Mouse (Mus musculus) C2C12 (cell line): ENCODE data around the gene Bckdhb. TPM values are rescaled to one million over a fixed set of nuclear protein-coding genes. Genes with fewer than 3 reads are reported as not detected.

Source experiments
- H3K27me3 ChIP-seq: one replicate; pipeline ENCODE4 v1.6.1; 2011; ENCODE audit not compliant: control insufficient read depth, insufficient read depth, insufficient read length
- H3K36me3 ChIP-seq: one replicate; pipeline ENCODE4 v1.6.1; 2011; ENCODE audit not compliant: control insufficient read depth, insufficient read depth
- H3K4me3 ChIP-seq: one replicate; pipeline ENCODE4 v1.5.1; 2011; ENCODE audit warnings: mild to moderate bottlenecking, control low read depth; ENCODE audit not compliant: poor library complexity, insufficient read depth, severe bottlenecking
- H3K79me2 ChIP-seq: one replicate; pipeline ENCODE4 v1.6.1; 2011; ENCODE audit not compliant: control insufficient read depth, insufficient read depth
- H3K79me3 ChIP-seq: one replicate; pipeline ENCODE4 v1.6.1; 2011; ENCODE audit warnings: low read depth, control low read depth
- H3ac ChIP-seq: one replicate; pipeline ENCODE3; 2011; ENCODE audit warnings: low read depth; ENCODE audit not compliant: control insufficient read depth, insufficient read length
- CEBPB ChIP-seq: IDR thresholded peaks from one replicate; pipeline ENCODE4 v1.6.1; 2011; ENCODE audit warnings: low read depth, mild to moderate bottlenecking, control low read depth, moderate library complexity
- CTCF ChIP-seq: IDR thresholded peaks from one replicate; pipeline ENCODE4 v1.5.1; 2011; ENCODE audit not compliant: control insufficient read depth, insufficient read depth, insufficient read length
- FOSL1 ChIP-seq: IDR thresholded peaks from one replicate; pipeline ENCODE4 v1.8.0; 2011; ENCODE audit warnings: mild to moderate bottlenecking, low read length; ENCODE audit not compliant: poor library complexity, insufficient read depth, severe bottlenecking
- MAX ChIP-seq: IDR thresholded peaks from one replicate; pipeline ENCODE4 v1.6.1; 2011; ENCODE audit warnings: mild to moderate bottlenecking, control low read depth
- MYOD1 ChIP-seq: IDR thresholded peaks from one replicate; pipeline ENCODE4 v1.6.1; 2011; ENCODE audit warnings: low read depth; ENCODE audit not compliant: control insufficient read depth, insufficient read length
- MYOG ChIP-seq: IDR thresholded peaks from one replicate; pipeline ENCODE4 v1.6.1; 2011; ENCODE audit not compliant: control insufficient read depth, insufficient read length; ENCODE audit errors: extremely low read depth
- USF1 ChIP-seq: IDR thresholded peaks from one replicate; pipeline ENCODE4 v1.6.1; 2011; ENCODE audit warnings: low read depth, mild to moderate bottlenecking, control low read depth, moderate library complexity
- polyA plus RNA-seq: library from polyadenylated mRNA; unstranded; fragments of >200 nt; fragmentation: generic; extraction: Trizol; gene quantifications from one replicate; pipeline ENCODE4 v1.2.1, GENCODE M21; 2012; ENCODE audit warnings: missing spikeins

Bckdhb gene
- polyA plus RNA-seq, 1 experiment, result 1.8 TPM

DNA sequence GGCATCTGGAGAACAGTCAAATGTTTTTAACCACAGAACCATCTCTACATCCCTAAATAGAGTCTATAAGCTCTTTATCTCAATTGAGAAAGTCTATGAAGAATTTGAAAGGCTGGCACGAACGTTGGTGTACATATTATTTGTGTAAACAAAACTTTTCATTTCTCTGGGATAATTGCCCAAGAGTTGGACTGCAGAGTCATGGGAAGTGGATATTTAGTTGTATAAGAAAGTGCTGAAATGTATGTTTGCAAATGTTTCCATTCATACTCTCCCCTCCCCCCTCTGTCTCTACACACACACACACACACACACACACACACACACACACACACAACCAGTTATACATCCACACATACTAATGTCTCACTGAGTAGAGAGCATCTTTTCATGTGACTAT, 181.5 kb downstream of the Bckdhb start:
- Histone ChIP-seq H3K79me3 (no peaks in the 10 kb centered on the region), H3K36me3 (no peaks in the 10 kb centered on the region), H3ac (no peak overlapping the region), H3K27me3 (peaks cover 4% of the 10 kb centered on the region), H3K4me3 (no peak overlapping the region), H3K79me2 (no peaks in the 10 kb centered on the region)
- TF ChIP-seq CEBPB (no peak), MYOG (no peak), MYOD1 (no peak), MAX (no peak), FOSL1 (no peak), CTCF (no peak)

DNA sequence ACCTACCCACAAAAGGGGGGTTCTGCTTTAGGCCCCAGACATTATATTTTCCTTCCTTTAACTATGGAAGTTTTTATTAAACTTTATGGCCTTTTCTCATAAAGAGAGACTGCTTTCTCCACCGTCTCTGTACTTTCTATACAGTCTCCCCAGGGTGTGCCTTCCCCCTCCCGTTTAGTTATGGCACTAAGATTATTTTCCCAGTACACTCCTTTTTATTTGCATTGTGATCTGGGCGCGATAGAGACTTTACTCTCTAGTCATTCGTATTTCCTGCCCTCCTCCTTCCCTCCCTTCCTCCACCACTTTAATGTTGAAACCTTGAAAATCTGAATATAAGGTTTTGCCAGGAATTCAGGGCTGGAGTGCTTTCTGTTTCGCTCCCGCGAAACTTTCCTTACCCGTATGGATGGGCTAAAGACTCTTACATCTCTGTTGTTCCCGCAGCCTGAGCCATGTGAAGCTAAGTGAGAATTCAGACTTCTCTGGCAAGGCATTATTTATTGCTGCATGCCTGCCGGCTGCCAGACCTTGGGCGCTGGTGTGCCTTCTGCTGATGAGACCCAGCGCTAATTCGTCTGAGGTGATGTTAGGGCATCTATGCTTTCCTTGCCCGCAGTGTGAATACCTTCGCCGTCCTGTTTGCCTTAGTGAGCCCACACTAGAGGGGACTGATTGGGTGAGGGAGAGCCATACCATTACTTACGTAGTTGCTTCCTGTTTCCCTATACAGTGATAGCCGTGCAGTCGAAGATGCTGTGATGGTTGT, 182.3 kb downstream of the Bckdhb start:
- Histone ChIP-seq H3ac (no peak overlapping the region), H3K79me2 (no peaks in the 10 kb centered on the region), H3K79me3 (no peaks in the 10 kb centered on the region), H3K4me3 (no peak overlapping the region), H3K36me3 (no peaks in the 10 kb centered on the region), H3K27me3 (no peaks in the 10 kb centered on the region)
- no peak for TF ChIP-seq CEBPB
- no peak for TF ChIP-seq MYOD1
- TF ChIP-seq FOSL1, result no peak
- TF ChIP-seq CTCF, result no peak
- TF ChIP-seq USF1, result no peak
- no peak for TF ChIP-seq MAX
- no peak for TF ChIP-seq MYOG

DNA sequence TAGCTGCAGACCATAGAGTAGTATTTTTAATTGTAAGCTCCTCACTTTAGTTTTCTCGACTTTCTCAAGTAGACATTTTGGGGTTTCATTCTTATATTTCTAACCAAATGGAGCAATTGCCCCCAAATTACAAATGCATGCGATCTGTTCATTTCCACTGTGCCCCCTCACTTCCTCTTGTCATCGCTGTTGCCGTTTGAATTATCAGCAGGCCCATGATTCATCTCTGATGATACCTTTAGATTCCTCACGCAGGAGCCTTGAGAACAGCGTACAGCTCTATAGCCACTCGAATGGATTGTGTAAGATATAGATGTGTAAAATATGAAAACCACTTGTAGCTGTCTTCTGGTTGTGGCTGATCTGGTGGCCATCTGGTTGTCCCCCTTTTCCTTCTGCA, 183.6 kb downstream of the Bckdhb start:
- no peaks in the 10 kb centered on the region for H3K27me3 ChIP-seq
- H3K36me3 ChIP-seq, result no peaks in the 10 kb centered on the region
- H3K79me3 ChIP-seq, result no peaks in the 10 kb centered on the region
- TF ChIP-seq MAX (no peak), USF1 (no peak), CTCF (no peak), FOSL1 (no peak), MYOD1 (no peak), MYOG (no peak), CEBPB (no peak)
- H3K4me3 ChIP-seq, result no peak overlapping the region
- no peaks in the 10 kb centered on the region for H3K79me2 ChIP-seq
- no peak overlapping the region for H3ac ChIP-seq

DNA sequence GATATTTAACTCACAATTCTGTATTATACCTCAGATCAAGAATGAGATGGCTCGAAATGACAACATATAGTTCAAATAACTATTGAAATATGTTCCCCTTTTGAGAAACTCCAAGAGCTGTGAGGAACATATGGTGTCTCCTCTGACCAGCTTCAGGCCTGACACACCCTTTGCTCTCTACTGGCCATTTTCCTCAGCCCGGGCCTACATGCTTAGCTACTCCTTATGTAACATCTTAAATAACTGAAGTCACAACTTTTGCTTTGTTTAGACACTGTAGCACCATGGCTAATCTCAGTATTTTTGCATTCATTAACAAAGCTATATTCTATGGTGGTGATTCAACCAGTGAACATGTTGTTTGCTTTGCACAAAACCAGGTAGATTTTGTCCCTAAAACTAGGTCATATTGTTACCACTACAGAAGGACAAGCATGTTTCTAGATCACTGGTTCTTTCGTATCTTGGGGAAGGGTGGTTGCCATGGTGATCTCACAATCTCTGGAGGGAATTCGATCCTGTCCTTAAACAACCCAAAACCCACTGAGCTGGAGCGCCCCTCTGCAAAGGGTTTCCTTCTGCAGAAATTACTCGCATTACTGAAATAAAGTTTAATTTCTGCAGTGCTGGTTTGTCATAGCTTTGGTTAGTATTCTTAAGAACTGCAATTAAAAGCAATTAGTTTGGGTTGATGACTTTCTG, 185.0 kb downstream of the Bckdhb start:
- no peak overlapping the region for H3ac ChIP-seq
- TF ChIP-seq USF1 (no peak), CTCF (no peak), CEBPB (no peak), FOSL1 (no peak), MYOG (no peak), MAX (no peak), MYOD1 (no peak)
- no peaks in the 10 kb centered on the region for H3K79me3 ChIP-seq
- H3K27me3 ChIP-seq, result no peaks in the 10 kb centered on the region
- H3K36me3 ChIP-seq, result no peaks in the 10 kb centered on the region
- H3K79me2 ChIP-seq, result no peaks in the 10 kb centered on the region
- no peak overlapping the region for H3K4me3 ChIP-seq

DNA sequence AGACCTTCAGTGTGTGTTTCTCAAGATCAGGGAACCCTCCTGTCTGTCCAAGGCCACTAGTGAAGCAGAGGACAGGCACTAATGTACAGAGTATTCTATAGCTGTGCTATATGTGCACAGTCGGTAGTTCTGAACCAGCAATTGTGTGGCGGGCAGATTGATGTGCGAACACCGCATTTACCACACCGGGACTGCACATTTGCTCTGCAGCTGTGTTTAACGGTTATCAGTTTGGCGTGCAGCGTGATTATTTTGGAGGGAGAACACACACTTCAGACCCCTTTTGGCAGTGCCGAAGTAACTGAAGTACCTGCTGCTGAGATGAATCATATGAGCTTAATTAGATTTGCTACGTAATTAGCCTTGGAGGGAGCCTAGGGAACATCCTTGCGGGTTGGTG, 185.7 kb downstream of the Bckdhb start:
- Histone ChIP-seq H3K79me3 (no peaks in the 10 kb centered on the region), H3K36me3 (no peaks in the 10 kb centered on the region), H3K27me3 (no peaks in the 10 kb centered on the region), H3K79me2 (no peaks in the 10 kb centered on the region), H3K4me3 (no peak overlapping the region), H3ac (no peak overlapping the region)
- TF ChIP-seq CTCF (no peak), MYOD1 (no peak), FOSL1 (no peak), CEBPB (no peak), USF1 (no peak), MYOG (no peak), MAX (no peak)
